Mouse (Mus musculus): ENCODE measurements around the gene Srgap2.

Srgap2 gene

GRCm38 (mm10) chr1:131526371-131527270 lies 531 bp downstream of the Srgap2 start:
- peak; percentile 75 for DNase-seq (ENCODE audit: low read depth, low spot score)

- DNase-seq (ENCODE audit: low read depth, low spot score) = peak; percentile 51
Measured at GRCm38 (mm10) chr1:131525586-131526271, 1.4 kb downstream of the Srgap2 start.

GRCm38 (mm10) chr1:131525101-131525585 lies 2.0 kb downstream of the Srgap2 start:
- DNase-seq (ENCODE audit: low read depth, low spot score) = peak; percentile 48

- DNase-seq (ENCODE audit: low read depth, low spot score) = peak; percentile 37
Measured at GRCm38 (mm10) chr1:131523794-131524193, 3.4 kb downstream of the Srgap2 start.

- no peak for DNase-seq (ENCODE audit: low read depth, low spot score)
Measured at GRCm38 (mm10) chr1:131516588-131516987, 10.6 kb downstream of the Srgap2 start.

- DNase-seq (ENCODE audit: low read depth, low spot score) = peak; percentile 45
Measured at GRCm38 (mm10) chr1:131514197-131514596, 13.0 kb downstream of the Srgap2 start.

- no peak for DNase-seq (ENCODE audit: low read depth, low spot score)
Measured at GRCm38 (mm10) chr1:131513136-131513535, 14.0 kb downstream of the Srgap2 start.

- DNase-seq (ENCODE audit: low read depth, low spot score) = peak; percentile 33
Measured at GRCm38 (mm10) chr1:131511661-131512500, 15.3 kb downstream of the Srgap2 start.

- no peak for DNase-seq (ENCODE audit: low read depth, low spot score)
Measured at GRCm38 (mm10) chr1:131511131-131511530, 16.0 kb downstream of the Srgap2 start.

- peak; percentile 37 for DNase-seq (ENCODE audit: low read depth, low spot score)
Measured at GRCm38 (mm10) chr1:131501681-131502080, 25.5 kb downstream of the Srgap2 start.

GRCm38 (mm10) chr1:131498231-131498630 lies 28.9 kb downstream of the Srgap2 start:
- no peak for DNase-seq (ENCODE audit: low read depth, low spot score)

- DNase-seq (ENCODE audit: low read depth, low spot score) = peak; percentile 53
Measured at GRCm38 (mm10) chr1:131493966-131494898, 32.9 kb downstream of the Srgap2 start.

GRCm38 (mm10) chr1:131492360-131492759 lies 34.8 kb downstream of the Srgap2 start:
- no peak for DNase-seq (ENCODE audit: low read depth, low spot score)

- DNase-seq (ENCODE audit: low read depth, low spot score) = no peak
Measured at GRCm38 (mm10) chr1:131491579-131491978, 35.6 kb downstream of the Srgap2 start.

GRCm38 (mm10) chr1:131489312-131489711 lies 37.8 kb downstream of the Srgap2 start:
- DNase-seq (ENCODE audit: low read depth, low spot score) = no peak

GRCm38 (mm10) chr1:131486094-131486850 lies 40.9 kb downstream of the Srgap2 start:
- DNase-seq (ENCODE audit: low read depth, low spot score) = no peak

- no peak for DNase-seq (ENCODE audit: low read depth, low spot score)
Measured at GRCm38 (mm10) chr1:131482242-131482641, 44.9 kb downstream of the Srgap2 start.

- no peak for DNase-seq (ENCODE audit: low read depth, low spot score)
Measured at GRCm38 (mm10) chr1:131481391-131481790, 45.8 kb downstream of the Srgap2 start.

GRCm38 (mm10) chr1:131478770-131479305 lies 48.3 kb downstream of the Srgap2 start:
- no peak for DNase-seq (ENCODE audit: low read depth, low spot score)
